Mouse (Mus musculus) kidney, postnatal 10 days (tissue): ENCODE measurements at regions not wholly inside any gene's neighbourhood (a gene's known extent, or its start where the extent isn't known, plus 50 kb on each side); places are given as distances from the start of the nearest gene placed in this dataset.

Source experiments
- DNase-seq: peaks from one replicate; pipeline ENCODE4 v3.0.0; 2021; ENCODE audit warnings: mixed read lengths

- no peak for DNase-seq
Observed at GRCm38 (mm10) chr13:107760511-107760910, 283.7 kb upstream of the Smim15 start.

- peak; percentile 53 for DNase-seq
Observed at GRCm38 (mm10) chr13:107758327-107759095, 285.7 kb upstream of the Smim15 start.

GRCm38 (mm10) chr13:107752745-107753144 is 291.5 kb upstream of the Smim15 start:
- DNase-seq = peak; percentile 31

DNA sequence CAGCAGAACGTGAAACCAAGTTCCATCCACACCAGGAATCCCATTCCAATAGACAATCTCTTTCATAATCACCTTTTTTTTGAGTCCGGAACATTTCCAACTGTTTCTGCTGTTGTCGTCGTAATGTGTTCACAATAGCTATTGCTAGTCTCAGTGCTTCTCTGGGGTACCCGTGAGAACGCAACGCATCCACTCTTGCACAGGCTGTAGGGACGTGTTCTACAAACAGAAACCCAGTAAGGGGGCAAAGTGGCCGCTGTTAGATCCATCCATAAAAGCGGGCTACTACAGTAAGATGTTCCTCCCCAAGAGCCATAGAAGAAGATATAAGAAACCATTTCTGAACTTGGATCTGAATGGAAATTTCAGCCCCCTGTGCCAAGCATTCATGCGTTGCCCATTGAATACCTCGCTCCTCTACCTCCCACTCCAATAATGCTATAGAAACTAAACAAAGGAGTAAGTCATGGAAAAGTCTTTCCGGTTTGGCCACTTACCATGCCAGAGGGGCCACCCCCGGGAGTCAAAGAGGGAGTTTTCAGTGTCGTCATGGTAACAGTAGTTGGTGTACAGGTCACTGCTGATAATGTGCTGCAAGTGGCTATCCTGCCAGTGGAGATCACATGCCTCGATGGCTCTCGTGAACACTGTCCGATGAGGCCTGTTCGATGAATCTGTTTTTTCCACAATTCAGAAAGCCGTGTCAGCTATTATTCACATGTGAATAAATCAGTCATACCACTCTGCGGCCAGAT is 300.6 kb upstream of the Smim15 start:
- no peak for DNase-seq

- no peak for DNase-seq
Observed at GRCm38 (mm10) chr13:107736581-107736980, 307.7 kb upstream of the Smim15 start.

DNA sequence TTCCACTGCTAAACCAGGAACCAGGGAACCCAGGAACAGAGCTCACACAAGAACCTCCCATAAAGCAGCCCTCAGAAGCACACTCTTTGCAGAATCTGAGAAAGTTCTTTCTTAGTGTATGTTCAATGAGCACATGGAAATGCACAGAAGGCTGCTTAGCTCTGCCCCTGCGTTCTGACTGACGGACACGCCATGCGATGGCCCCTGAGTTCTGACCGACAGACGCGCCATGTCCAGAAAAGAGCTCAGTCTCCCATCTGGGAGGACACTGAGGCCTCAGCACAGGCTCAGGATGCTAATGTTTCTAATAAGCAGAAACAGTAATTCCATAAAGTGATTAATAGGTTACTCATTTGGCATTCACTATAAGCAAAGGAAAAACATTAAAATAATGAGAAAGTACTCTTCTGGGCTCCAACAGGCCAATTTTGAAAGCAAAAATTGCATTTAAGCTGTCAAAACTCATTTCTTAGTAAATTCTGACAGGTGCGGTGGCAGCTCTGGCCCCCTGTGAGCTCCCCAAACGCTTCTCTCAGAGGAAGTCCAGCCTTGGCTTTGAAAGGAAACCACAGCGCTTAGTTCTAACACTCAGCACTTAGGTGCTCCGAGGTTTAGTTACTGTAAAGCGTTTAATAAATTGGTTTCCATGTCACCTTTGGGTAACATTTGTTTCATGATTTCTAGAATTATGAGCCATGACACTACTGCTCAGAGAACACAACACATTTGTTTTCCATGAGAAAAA is 309.9 kb upstream of the Smim15 start:
- no peak for DNase-seq

DNA sequence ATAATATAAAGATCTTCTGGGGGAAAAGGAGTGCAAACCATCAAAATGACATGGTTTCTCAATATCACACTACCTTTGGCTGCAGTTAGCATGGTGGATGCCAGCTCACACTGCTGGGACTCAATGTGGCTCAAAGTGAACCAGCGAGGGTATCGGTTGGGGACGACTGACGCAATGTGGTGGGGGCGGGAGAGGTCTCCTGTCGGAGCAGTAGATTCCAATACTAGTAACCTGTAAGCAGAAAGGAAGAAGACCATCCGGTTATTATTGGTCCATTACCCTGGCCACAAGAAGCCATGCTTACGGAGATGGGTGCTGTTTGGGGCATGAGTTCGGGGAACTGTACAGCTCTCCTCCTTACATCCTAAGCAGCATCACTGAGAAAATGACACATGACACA is 313.3 kb upstream of the Smim15 start:
- DNase-seq = no peak

DNA sequence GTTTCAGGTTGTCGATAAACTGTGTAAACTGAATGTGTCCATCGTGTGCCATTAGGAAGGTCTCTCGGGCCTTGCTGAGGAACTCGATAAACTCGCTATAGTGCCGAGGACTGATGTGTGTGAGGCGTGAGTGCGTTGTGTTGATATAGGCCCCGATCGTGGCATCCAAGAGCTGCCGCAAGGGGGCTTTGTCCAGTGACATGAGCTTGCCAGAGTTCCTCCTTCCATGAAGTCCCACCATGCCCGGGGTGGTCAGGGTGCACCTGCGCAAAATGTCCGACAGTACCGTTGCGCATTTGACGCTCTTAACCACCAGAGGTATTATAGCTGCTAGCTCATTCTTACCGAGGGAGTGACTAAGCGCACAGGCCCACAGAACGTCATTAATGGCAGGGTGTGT is 317.8 kb upstream of the Smim15 start:
- no peak for DNase-seq

DNA sequence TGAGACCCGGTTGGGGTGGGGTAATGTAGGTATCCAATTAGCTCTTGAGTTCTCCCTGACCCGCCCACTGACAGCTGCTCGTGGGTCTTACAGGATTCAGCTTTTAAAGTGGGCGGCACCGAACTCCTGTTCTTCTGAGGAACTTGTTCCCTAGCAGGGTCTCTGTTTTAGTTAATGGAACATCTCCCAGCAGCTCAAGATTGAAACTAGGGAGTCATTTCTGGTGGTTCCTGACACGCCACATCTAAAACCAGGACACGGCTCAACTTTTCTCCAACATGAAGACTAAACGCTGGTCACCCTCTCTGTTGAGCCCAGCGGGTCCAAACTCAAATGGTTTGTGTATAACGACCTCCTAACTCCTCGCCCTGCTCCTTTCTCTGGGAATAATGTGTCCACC is 322.3 kb upstream of the Smim15 start:
- no peak for DNase-seq

DNA sequence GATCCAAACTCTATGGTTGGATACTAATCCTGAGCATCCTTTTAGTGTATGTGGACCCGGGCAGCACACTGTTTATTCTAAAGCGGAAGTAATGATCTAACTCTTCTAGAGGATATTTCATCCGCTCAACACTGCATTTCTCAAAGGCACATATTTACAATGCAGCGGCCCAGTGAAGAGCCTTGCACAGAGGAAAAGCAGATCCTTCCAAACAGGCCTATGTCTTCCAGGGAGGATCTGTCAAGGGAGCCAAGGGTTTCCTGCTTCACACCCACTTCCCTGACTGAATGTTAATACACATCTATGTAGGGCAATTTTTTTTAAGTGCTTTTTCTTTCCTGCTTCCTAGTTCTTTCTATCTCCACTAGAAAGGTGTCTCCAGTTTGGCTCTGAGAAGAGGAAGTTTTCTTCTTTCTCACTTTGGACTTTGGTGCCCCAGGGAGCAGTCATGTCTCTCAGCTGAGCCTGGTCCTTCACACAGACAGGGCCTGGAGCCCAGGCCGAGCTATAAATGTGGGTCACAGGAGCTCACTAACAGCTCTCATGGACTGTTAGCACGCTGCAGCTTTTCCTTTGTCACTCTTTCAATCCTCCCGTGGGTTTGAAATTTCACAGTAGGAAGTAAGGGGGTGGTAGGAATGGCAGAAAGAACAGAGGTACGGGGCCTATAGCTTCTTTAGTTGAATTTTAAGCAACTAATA is 323.2 kb upstream of the Smim15 start:
- no peak for DNase-seq

- no peak for DNase-seq
Observed at GRCm38 (mm10) chr13:107718973-107719620, 325.1 kb upstream of the Smim15 start.

DNA sequence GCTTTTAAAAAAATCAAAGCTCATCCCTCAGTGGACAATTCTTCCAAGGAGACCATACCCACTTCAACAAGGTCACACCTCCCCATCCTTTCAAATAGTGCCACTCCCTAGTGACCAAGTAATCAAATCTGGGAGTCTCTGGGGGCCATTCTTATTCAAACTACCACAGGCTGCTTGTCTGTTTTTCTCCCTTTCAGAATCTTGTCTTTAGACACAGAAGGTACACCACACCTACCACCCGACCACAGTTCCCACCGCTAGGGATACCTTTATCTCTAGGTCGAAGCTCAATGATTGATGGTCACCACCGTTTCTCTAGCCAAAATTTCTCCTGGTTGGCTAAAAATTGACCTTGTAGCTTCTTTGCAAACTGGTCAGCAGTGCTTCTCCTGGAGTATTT is 328.6 kb upstream of the Smim15 start:
- DNase-seq = no peak

GRCm38 (mm10) chr13:107714001-107714400 is 330.2 kb upstream of the Smim15 start:
- no peak for DNase-seq

- no peak for DNase-seq
Observed at GRCm38 (mm10) chr13:107711341-107711994, 332.8 kb upstream of the Smim15 start.

- DNase-seq = no peak
Observed at GRCm38 (mm10) chr13:107710368-107710767, 333.9 kb upstream of the Smim15 start.

DNA sequence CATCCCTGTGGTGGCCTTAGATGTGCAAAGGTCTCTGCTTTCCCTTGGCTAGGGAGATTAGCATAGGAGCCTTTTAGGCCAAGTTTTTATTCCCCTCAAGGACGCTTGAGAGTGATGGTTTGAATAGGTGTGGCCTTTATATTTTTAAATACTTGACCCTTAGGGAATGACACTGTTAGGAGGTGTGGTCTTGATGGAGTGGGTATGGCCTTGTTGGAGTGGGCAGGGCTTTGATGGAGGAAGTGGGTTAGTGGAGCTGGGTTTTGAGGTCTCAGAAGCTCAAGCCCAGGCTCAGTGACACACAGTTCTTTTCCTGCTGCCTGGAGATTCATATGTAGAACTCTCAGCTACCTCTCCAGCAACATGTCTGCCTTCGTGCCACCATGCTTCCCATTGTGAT is 334.4 kb upstream of the Smim15 start:
- no peak for DNase-seq

- DNase-seq = no peak
Observed at GRCm38 (mm10) chr13:107703736-107704135, 340.5 kb upstream of the Smim15 start.

DNA sequence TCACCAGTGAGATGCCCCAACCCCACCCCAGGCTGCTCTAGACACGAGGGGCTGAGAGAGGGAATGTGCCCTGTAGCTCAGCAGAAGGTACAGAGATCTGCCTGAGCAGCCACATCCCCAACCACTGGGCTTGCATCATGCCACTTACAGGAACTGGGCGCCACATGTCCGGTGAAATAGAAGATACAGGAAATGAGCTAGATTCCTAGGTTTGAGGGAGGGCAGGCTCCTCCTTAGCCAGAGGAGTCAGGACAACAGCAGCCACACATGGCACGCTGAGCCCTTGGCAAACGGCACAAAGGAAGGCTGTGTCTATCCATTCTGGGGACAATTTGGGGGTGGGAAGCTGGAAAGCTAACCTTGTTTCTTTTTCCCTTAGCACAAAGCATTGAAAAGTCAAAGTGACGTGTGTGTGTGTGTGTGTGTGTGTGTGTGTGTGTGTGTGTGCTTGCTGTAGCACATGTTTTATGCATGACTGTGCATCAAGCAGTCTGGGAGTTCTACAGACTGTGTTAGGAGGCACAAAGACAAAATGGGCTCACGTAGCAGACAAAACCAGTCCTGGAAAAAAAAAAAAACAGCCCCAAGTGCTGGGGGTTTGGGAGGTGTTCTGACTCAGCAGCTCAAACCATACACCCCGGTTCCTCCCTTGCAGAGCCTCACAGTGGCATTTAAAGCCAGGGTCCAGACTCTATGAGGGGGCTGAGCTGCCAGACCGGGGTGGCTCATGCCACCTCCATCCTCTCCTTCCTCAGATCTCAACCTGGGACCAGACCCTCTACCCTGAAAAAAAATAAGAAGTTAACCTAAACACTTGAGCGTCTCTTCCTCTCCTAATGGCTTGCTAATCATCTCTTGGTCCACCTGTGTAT is 343.7 kb upstream of the Smim15 start:
- peak; percentile 38 for DNase-seq

DNA sequence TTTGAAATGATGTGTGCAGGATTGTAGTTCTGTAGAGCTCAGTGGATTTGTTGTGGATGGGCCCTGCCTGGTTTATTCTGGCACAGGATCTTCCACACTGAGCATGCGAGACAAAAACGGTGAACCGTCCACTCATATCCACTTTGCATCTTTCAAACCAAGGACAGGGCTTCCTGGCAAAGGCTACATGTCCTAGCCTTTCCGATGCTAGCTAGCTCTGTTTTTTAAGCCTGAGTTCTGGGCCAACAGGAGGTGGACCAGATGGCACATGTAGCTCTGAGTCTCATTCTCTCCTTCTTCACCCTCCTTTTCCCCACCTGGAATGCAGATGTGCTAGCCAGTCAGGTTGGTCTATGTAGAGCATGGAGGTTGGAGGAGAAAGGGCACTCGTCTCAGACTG is 345.0 kb upstream of the Smim15 start:
- no peak for DNase-seq

GRCm38 (mm10) chr13:107698345-107698744 is 345.9 kb upstream of the Smim15 start:
- no peak for DNase-seq
